Mouse (Mus musculus) forebrain, postnatal 0 days (tissue): ENCODE measurements around the gene Dll3. TPM values are rescaled to one million over a fixed set of nuclear protein-coding genes. Genes with fewer than 3 reads are reported as not detected.
A peak's percentile ranks its signal among the peaks of the same experiment; 100 is the strongest.

ENCODE experiments used
- ATAC-seq: fragments of 200-750 bp; cut with Nextera tagmentation; 2 replicates; pipeline ENCODE4 v1.8.0; 2017; ENCODE audit warnings: mild to moderate bottlenecking, moderate library complexity
- DNase-seq: peaks from one replicate; pipeline ENCODE4 v3.0.0-alpha.2; 2015
- H3K27ac ChIP-seq: fragments of 300-500 bp; sonication (generic); 2 replicates; pipeline ENCODE4 v1.5.1; 2014; ENCODE audit warnings: low read depth, mild to moderate bottlenecking, antibody characterized with exemption, low read length, moderate library complexity, mixed read lengths
- H3K27me3 ChIP-seq: fragments of 300-500 bp; sonication (generic); 2 replicates; pipeline ENCODE4 v1.6.1; 2014; ENCODE audit warnings: mild to moderate bottlenecking, low read length, mixed read lengths; ENCODE audit not compliant: insufficient read depth
- H3K36me3 ChIP-seq: fragments of 300-500 bp; sonication (generic); 2 replicates; pipeline ENCODE4 v1.6.1; 2014; ENCODE audit warnings: mild to moderate bottlenecking, moderate library complexity; ENCODE audit not compliant: insufficient read depth
- H3K4me1 ChIP-seq: fragments of 300-500 bp; sonication (generic); 2 replicates; pipeline ENCODE4 v1.6.1; 2014; ENCODE audit warnings: antibody characterized with exemption; ENCODE audit not compliant: insufficient read depth
- H3K4me2 ChIP-seq: fragments of 300-500 bp; sonication (generic); 2 replicates; pipeline ENCODE4 v1.6.1; 2014; ENCODE audit warnings: low read depth, mild to moderate bottlenecking, moderate library complexity
- H3K4me3 ChIP-seq: fragments of 300-500 bp; sonication (generic); 2 replicates; pipeline ENCODE4 v1.5.1; 2014; ENCODE audit warnings: low read depth, low read length, mixed read lengths
- H3K9ac ChIP-seq: fragments of 300-500 bp; sonication (generic); 2 replicates; pipeline ENCODE4 v1.6.1; 2014; ENCODE audit warnings: mild to moderate bottlenecking
- H3K9me3 ChIP-seq: fragments of 300-500 bp; sonication (generic); 2 replicates; pipeline ENCODE4 v1.6.1; 2016; ENCODE audit warnings: low read length
- CTCF ChIP-seq: sonication (generic); IDR thresholded peaks from 2 replicates; pipeline ENCODE4 v1.5.1; 2016; ENCODE audit warnings: antibody characterized with exemption, control low read depth, low read depth
- WGBS: fragments of 180-500 bp; shearing (Covaris S2); extraction: QIAGEN DNeasy Blood & Tissue Kit; methylation state at CpG from one replicate; pipeline ENCODE4 v1.1.7; 2014; 5-methylcytosine and 5-hydroxymethylcytosine counted together
- polyA plus RNA-seq: library from polyadenylated mRNA; unstranded; fragments of >200 nt; fragmentation: Nextera tagmentation; extraction: Ambion mirVana; gene quantifications from 2 replicates; pipeline ENCODE4 v1.2.1, GENCODE M21; 2015
- total RNA-seq: library from RNA; depleted of rRNA; stranded (reverse); fragments of >200 nt; gene quantifications from 2 replicates; pipeline ENCODE4 v1.2.3, GENCODE M21; 2014; rRNA removed

The Dll3 gene
- total RNA-seq (7.8 and 9.5 TPM in 2 replicates), polyA plus RNA-seq (10.9 and 11.1 TPM in 2 replicates)

GRCm38 (mm10) chr7:28301616-28302433 lies at the start of gene Dll3:
Gene Dll3 (minus strand): TSS chr7:28302238.
- peak within 1 kb of the TSS; percentile 61 for H3K4me2 ChIP-seq
- 1% methylated on average over 30 of the region's 30 CpGs for WGBS
- ATAC-seq (peak; percentile 64), DNase-seq (peak; percentile 72)
- H3K9me3 ChIP-seq = no peaks in the 10 kb centered on the region
- no peaks in the 10 kb centered on the region; the same call in 1 of the 2 replicates for H3K27me3 ChIP-seq
- peaks cover 22% of the 10 kb centered on the region for H3K36me3 ChIP-seq
- peak within 1 kb of the TSS; percentile 37 for H3K4me3 ChIP-seq
- TF ChIP-seq CTCF = peak; percentile 61
- no peaks in the 10 kb centered on the region for H3K4me1 ChIP-seq
- peak within 1 kb of the TSS; percentile 57 for H3K9ac ChIP-seq
- H3K27ac ChIP-seq = peak within 1 kb of the TSS; percentile 57

DNA sequence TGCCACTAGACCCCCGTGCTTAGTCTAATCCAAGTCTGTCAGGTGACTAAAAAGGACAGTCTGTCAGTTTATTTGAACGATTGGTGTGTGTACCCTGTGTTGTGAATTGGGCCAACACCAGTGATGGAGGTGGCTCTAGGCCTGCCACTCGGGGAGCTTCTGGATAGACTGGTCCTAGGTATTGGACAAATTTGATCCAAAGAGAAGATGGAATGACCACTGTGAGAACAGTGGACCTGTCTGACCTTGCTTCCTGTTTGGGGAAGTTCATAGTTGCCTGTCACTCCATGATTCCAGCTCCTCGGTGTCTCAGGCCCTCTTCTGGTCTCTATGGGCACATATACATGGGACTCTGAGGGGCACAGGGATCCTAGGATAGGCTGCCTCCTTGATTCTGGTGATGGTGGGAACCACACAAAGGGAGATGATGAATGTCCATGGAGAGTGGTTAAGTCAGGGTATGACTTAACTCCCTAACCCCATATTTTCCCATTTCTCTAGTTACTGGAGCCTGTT lies 49.7 kb upstream of the Dll3 start:
- DNase-seq (no peak), ATAC-seq (no peak)
- Histone ChIP-seq H3K4me3 (peak overlapping the region; percentile 78), H3K27ac (no peak overlapping the region), H3K4me2 (peak overlapping the region; percentile 84), H3K9ac (peak overlapping the region; percentile 99), H3K27me3 (no peaks in the 10 kb centered on the region), H3K9me3 (no peaks in the 10 kb centered on the region), H3K36me3 (peaks cover 27% of the 10 kb centered on the region), H3K4me1 (peaks cover 15% of the 10 kb centered on the region)
- 47% methylated on average over 4 of the region's 4 CpGs for WGBS
- no peak for TF ChIP-seq CTCF

- peak; percentile 99 for DNase-seq
- Histone ChIP-seq H3K36me3 (peaks cover 27% of the 10 kb centered on the region), H3K9me3 (no peaks in the 10 kb centered on the region), H3K9ac (peak within 1 kb of the TSS; percentile 99), H3K27me3 (no peaks in the 10 kb centered on the region), H3K4me3 (peak within 1 kb of the TSS; percentile 78), H3K27ac (peak within 1 kb of the TSS; percentile 89), H3K4me2 (peak within 1 kb of the TSS; percentile 84), H3K4me1 (peaks cover 15% of the 10 kb centered on the region)
- TF ChIP-seq CTCF = no peak
- peak; percentile 95 for ATAC-seq
- 1% methylated on average over 49 of the region's 50 CpGs for WGBS
Measured at GRCm38 (mm10) chr7:28350155-28350883, 48.3 kb upstream of the Dll3 start, which contains the start of gene Rps16. Gene Rps16 (plus strand): TSS chr7:28350652.

DNA sequence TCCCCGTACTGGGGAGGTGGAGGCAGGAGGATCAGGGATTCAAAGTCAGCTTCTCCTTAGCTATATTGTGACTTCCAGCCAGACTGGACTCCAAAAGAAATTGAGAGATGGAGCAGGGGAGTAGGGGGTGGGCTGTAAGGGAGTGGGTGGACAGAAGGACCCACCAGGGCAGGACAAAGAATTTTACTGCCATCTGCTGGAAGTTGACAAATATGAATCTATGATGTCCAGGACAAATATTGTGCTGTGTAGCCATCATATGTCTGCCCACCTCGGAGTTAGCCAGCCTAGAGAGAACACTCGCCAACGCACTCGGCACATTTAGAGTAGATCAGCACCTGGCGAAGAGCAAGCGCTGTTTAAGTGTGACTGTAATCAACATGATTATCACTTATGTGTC lies 46.6 kb upstream of the Dll3 start:
- Histone ChIP-seq H3K36me3 (peaks cover 11% of the 10 kb centered on the region), H3K4me2 (no peak overlapping the region), H3K9me3 (no peaks in the 10 kb centered on the region), H3K9ac (no peak overlapping the region), H3K4me3 (no peak overlapping the region), H3K4me1 (peaks cover 15% of the 10 kb centered on the region), H3K27me3 (no peaks in the 10 kb centered on the region), H3K27ac (no peak overlapping the region)
- DNase-seq (no peak), ATAC-seq (no peak)
- peak; percentile 41; the same call in 1 of the 2 replicates for TF ChIP-seq CTCF
- 81% methylated on average over 7 of the region's 7 CpGs for WGBS

DNA sequence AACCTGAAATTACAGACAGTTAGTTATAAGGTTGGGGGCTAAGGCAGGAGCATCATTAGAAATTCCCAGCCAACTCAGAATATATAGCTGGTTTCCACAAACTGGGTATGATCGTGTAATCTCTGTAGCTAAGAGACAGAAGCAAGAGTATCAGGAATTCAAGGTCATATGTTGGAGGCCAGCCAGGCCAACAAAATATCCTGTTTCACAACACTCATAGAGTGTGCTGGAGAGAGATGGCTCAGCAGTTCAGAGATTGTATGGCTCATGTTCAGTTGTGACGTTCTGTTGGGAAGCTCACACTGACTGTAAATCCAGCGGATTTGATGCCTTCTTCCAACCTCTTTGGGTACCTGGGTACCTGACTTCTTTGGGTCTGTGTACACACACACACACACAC lies 45.7 kb upstream of the Dll3 start:
- Histone ChIP-seq H3K4me3 (no peak overlapping the region), H3K9me3 (no peaks in the 10 kb centered on the region), H3K9ac (no peak overlapping the region), H3K4me2 (no peak overlapping the region), H3K27me3 (no peaks in the 10 kb centered on the region), H3K36me3 (peaks cover 3% of the 10 kb centered on the region; the same call in 1 of the 2 replicates), H3K4me1 (peaks cover 15% of the 10 kb centered on the region), H3K27ac (no peak overlapping the region)
- WGBS = 79% methylated on average over 3 of the region's 3 CpGs
- ATAC-seq (no peak), DNase-seq (no peak)
- no peak for TF ChIP-seq CTCF

- Histone ChIP-seq H3K27ac (no peak overlapping the region), H3K4me2 (no peak overlapping the region), H3K4me3 (no peak overlapping the region), H3K9me3 (no peaks in the 10 kb centered on the region), H3K27me3 (no peaks in the 10 kb centered on the region), H3K36me3 (no peaks in the 10 kb centered on the region), H3K9ac (no peak overlapping the region), H3K4me1 (peaks cover 2% of the 10 kb centered on the region; the same call in 1 of the 2 replicates)
- peak; percentile 89 for TF ChIP-seq CTCF
- WGBS = 4% methylated on average over 4 of the region's 4 CpGs
- ATAC-seq (peak; percentile 66; the same call in 1 of the 2 replicates), DNase-seq (peak; percentile 83)
Measured at GRCm38 (mm10) chr7:28344637-28345036, 42.6 kb upstream of the Dll3 start.
